Mouse (Mus musculus) brain, adult 10 weeks (tissue): ENCODE data around the gene Mdga2. TPM values are rescaled to one million over a fixed set of nuclear protein-coding genes. Genes with fewer than 3 reads are reported as not detected.

Experiments used
- polyA plus RNA-seq: library from polyadenylated mRNA; stranded (reverse); fragments of 350-450 nt; fragmentation: Illumina TruSeq; extraction: RNeasy Lipid Tissue Mini Kit (QIAGEN cat#74804); gene quantifications from one replicate; pipeline ENCODE4 v1.2.3, GENCODE M21; 2015; ENCODE audit warnings: low read depth, low replicate concordance

Gene Mdga2
- 12.9 TPM for polyA plus RNA-seq

DNA sequence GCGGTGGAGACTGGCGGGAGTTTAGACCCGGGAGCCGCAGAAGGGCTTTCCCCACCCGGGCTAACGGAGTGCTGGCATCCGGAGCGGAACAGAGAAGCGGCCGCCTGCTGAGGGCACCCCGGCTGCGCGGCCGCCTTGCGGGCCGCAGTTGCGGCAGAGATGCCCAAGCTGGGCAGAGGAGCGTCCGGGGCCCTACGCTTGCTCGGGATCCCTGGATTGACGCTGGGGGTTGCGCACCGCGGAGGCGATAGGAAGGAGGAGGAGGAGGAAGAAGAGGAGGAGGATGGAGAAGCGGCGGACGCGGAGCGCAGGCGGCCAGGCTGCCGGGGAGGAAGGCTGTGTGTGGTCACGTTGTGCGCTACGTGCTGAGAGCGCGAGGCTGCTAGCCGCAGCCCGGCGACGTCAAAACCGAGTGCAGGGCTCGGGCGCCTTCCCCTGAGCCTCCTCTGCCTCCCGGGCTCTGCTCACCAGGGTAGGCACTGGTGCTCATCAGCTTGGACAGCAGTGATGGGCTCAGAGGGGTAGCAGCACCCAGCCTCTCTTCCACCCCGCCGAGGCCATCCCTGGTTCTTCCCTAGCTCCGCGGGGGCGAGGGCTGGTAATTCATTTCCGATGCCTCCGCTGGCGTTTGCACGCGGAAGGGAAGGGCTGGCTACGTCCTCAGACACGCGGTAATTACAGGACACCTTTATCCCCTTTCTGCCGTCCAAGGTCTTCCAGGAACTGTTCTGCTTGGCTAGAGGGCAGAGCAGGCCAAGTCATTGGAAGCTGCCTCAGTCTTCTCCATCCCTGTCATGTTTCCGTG is at the start of gene Mdga2:
TSS of gene Mdga2 (minus strand) at position 329 of the 805 bp plus-strand sequence.

